Mouse (Mus musculus) heart, adult 2 months (tissue): Measurements from ENCODE around the gene Zbed4.

Experiments
- CTCF ChIP-seq: fragments of 200-600 bp; IDR thresholded peaks from 2 replicates; pipeline ENCODE4 v1.8.1; 2022; ENCODE audit warnings: antibody characterized with exemption, mild to moderate bottlenecking, moderate library complexity
- POLR2A ChIP-seq: fragments of 200-500 bp; IDR thresholded peaks from 2 replicates; pipeline ENCODE4 v1.6.1; 2011; ENCODE audit warnings: mild to moderate bottlenecking, low read depth, low read length, control low read depth; ENCODE audit not compliant: insufficient read depth

- no peak for TF ChIP-seq CTCF
- no peak for TF ChIP-seq POLR2A
Observed at GRCm38 (mm10) chr15:88822513-88822912, 71.1 kb downstream of the Zbed4 start.
